Mouse (Mus musculus) kidney, adult 2 months (tissue): ENCODE results near the gene Rsph6a.

Experiments used
- CTCF ChIP-seq: fragments of 200-500 bp; conservative IDR thresholded peaks from 2 replicates; pipeline ENCODE4 v1.5.1; 2011; ENCODE audit warnings: low read depth, mild to moderate bottlenecking, control low read depth, low read length, moderate library complexity, mixed read lengths; ENCODE audit not compliant: insufficient read depth, insufficient read length
- POLR2A ChIP-seq: fragments of 200-500 bp; IDR thresholded peaks from one replicate; pipeline ENCODE4 v1.6.1; 2011; ENCODE audit warnings: low read depth, low read length, control low read depth

GRCm38 (mm10) chr7:19016042-19016441, 38.4 kb upstream of the Rsph6a start:
- TF ChIP-seq CTCF (no peak), POLR2A (no peak)
